Mouse (Mus musculus) ES-E14 (cell line): Measurements from ENCODE around the gene Igfbp6. TPM values are rescaled to one million over a fixed set of nuclear protein-coding genes. Genes with fewer than 3 reads are reported as not detected.
"Not testable (repeated sequence)": the region's sequence is repeated elsewhere in the genome, so short reads cannot be mapped to it uniquely, and the experiment has no call there.

Experiments
- DNase-seq: peaks from one replicate; pipeline ENCODE4 v3.0.0-alpha.2; 2013; ENCODE audit warnings: low read depth, low spot score
- H3K27ac ChIP-seq: 2 replicates; pipeline ENCODE4 v1.5.1; 2012; ENCODE audit warnings: low read depth, mild to moderate bottlenecking, low read length, moderate library complexity, mixed read lengths; ENCODE audit not compliant: poor library complexity, insufficient read depth, severe bottlenecking
- H3K36me3 ChIP-seq: 2 replicates; pipeline ENCODE4 v1.6.1; 2012; ENCODE audit warnings: mild to moderate bottlenecking, low read length, moderate library complexity, mixed read lengths; ENCODE audit not compliant: control insufficient read depth, poor library complexity, insufficient read depth, severe bottlenecking
- H3K4me1 ChIP-seq, 2 experiments: fragments of 150-350 bp in 1 of 2; sonication (generic) in 1 of 2; 2 replicates each; pipeline ENCODE4 v1.6.1; 2012; ENCODE audit warnings: low read length in 2 of 2, mild to moderate bottlenecking in 1 of 2, mixed read lengths in 1 of 2; ENCODE audit not compliant: control insufficient read depth in 2 of 2, insufficient read depth in 2 of 2, poor library complexity in 1 of 2
- H3K4me3 ChIP-seq, 2 experiments: fragments of 150-350 bp in 1 of 2; sonication (generic) in 1 of 2; 2 replicates each; pipeline ENCODE4 v1.5.1; 2012; ENCODE audit warnings: low read length in 2 of 2, low read depth in 1 of 2, mild to moderate bottlenecking in 1 of 2, mixed read lengths in 1 of 2; ENCODE audit not compliant: insufficient read depth in 1 of 2, poor library complexity in 1 of 2, severe bottlenecking in 1 of 2
- H3K9ac ChIP-seq: 2 replicates; pipeline ENCODE4 v1.6.1; 2012; ENCODE audit warnings: low read depth, mild to moderate bottlenecking, low read length, mixed read lengths; ENCODE audit not compliant: poor library complexity, insufficient read depth, severe bottlenecking
- H3K9me3 ChIP-seq: fragments of 150-350 bp; sonication (generic); 2 replicates; pipeline ENCODE4 v1.6.1; 2012; ENCODE audit warnings: low read depth, mild to moderate bottlenecking, low read length; ENCODE audit not compliant: control insufficient read depth, insufficient read depth
- CHD2 ChIP-seq: IDR thresholded peaks from 2 replicates; pipeline ENCODE4 v1.6.1; 2014; ENCODE audit warnings: mild to moderate bottlenecking, low read depth, low read length, inconsistent platforms
- HCFC1 ChIP-seq: IDR thresholded peaks from 2 replicates; pipeline ENCODE4 v1.6.1; 2012; ENCODE audit warnings: low read length, inconsistent platforms, borderline replicate concordance; ENCODE audit not compliant: insufficient read depth
- MAFK ChIP-seq: IDR thresholded peaks from 2 replicates; pipeline ENCODE4 v1.6.1; 2014; ENCODE audit warnings: mild to moderate bottlenecking, low read depth, low read length, inconsistent platforms; ENCODE audit not compliant: insufficient read depth
- ZC3H11A ChIP-seq: IDR thresholded peaks from 2 replicates; pipeline ENCODE4 v1.6.1; 2012; ENCODE audit warnings: low read depth, mild to moderate bottlenecking, inconsistent platforms, low read length, borderline replicate concordance
- ZNF384 ChIP-seq: IDR thresholded peaks from 2 replicates; pipeline ENCODE4 v1.6.1; 2012; ENCODE audit warnings: low read depth, low read length, inconsistent platforms
- in situ Hi-C, 2 experiments: fragments of 600-800 bp; cut with MboI; formaldehyde crosslinking; loops; one replicate each; pipeline ENCODE4 v1.15.1; 2025; ENCODE audit warnings: low sequenced_read_pairs in 2 of 2, inconsistent platforms in 1 of 2; ENCODE audit not compliant: unreplicated experiment in 2 of 2
- total RNA-seq: library from RNA; depleted of rRNA; stranded (reverse); fragments of 300-350 nt; gene quantifications from 2 replicates; pipeline ENCODE4 v1.2.3, GENCODE M21; 2012

Gene Igfbp6
- total RNA-seq, 1 experiment: 7.5 TPM

DNA sequence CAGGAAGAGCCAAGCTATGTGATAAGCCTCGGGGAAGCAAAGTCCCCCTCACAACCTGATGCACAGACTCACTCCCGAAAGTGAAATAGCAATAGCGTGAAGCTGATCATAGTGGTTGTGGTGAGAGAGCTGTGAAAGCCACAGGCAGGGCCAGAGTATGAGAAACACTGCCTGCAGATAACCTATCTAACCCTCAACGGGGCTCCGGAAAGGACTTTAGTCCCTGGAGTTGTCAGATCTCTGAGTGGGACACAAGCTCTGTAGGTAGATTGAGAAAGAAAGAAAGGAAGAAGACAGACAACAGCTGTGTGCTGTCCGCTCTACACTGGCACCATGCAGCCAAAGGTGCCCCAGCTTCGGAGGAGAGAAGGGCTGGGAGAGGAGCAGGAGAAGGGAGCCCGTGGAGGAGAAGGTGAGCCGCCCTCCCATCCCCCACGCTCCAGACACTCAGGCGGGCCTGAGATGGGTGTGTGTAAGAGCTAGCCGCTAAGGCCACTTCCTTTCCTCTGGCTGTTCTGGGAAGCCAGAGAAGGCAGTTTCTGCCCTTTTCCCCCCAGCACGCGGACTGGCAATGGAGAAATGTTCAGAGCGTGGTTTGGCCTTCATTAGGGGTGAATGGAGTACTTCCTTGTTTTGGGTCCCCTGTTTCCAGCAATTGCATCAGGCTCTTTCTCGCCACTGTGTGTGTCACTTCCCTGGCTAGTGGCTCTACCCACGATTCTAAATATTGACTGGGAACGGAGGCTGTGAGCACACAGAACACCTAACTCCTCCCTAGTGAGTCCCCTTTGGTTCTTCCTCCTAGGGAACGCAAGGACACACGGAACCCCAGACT lies 6.4 kb downstream of the Igfbp6 start, which contains the start of gene Soat2:
TSS of gene Soat2 (plus strand) at position 226 of the 835 bp plus-strand sequence.
- no peaks in the 10 kb centered on the region for H3K9me3 ChIP-seq
- H3K4me3 ChIP-seq: peak within 1 kb of the TSS; percentile 5 to 38; a peak in 3 of 4 replicates
- DNase-seq: peak; percentile 30
- H3K4me1 ChIP-seq: peaks cover 0 to 6% of the 10 kb centered on the region in 2 experiments; a peak in 1 of 4 replicates
- in situ Hi-C loops: no loop called here
- peak within 1 kb of the TSS; percentile 13 for H3K9ac ChIP-seq
- H3K36me3 ChIP-seq: no peaks in the 10 kb centered on the region
- H3K27ac ChIP-seq: no peak within 1 kb of the TSS
- TF ChIP-seq MAFK (no peak), ZC3H11A (no peak)

DNA sequence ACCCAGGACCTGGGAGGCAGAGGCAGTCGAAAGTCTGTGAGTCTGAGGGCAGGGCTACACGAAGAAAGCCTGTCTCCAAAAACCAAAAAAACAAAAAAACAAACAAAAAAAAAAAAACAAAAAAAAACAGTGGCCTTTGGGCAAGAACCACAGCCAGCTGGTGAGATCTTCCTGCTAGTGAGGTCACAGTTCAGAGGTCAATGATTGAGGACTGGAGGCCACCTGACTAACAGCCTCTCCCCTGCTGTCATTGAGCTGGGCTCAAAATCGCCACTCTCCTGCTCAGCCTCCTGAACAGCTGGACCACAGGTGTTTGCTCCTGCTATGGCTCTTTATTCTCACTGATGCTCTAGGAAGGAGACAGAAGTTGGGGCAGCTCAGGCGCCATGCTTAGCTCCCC lies 8.5 kb downstream of the Igfbp6 start:
- Histone ChIP-seq H3K4me1 (peaks cover 2 to 16% of the 10 kb centered on the region in 2 experiments; a peak in 2 of 4 replicates), H3K27ac (no peak overlapping the region), H3K9ac (no peak overlapping the region), H3K4me3 (no peak overlapping the region), H3K36me3 (no peaks in the 10 kb centered on the region), H3K9me3 (no peaks in the 10 kb centered on the region)
- no peak for DNase-seq
- TF ChIP-seq ZNF384 (0 out of 2 replicates have a peak, but pooled peaks have one; percentile 44), HCFC1 (no peak)
- in situ Hi-C loops: no loop called here

DNA sequence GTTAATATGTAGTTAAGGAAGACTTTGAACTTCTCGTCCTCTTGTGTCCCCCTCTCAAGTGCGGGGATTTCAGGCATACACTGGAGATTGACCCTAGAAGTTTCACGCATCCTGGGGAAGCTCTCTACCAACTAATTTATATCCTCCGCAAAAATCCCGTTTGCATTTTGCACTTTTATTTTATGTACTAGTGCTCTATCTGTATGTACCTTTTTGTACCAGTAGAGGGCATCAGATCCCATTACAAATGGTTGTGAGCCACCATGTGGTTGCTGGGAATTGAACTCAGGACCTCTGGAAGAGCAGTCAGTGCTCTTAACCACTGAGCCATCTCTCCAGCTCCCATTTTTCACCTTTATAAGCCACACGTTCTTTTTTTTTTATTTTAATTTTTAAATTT lies 10.8 kb downstream of the Igfbp6 start:
- H3K9me3 ChIP-seq, H3K4me3 ChIP-seq, H3K36me3 ChIP-seq, H3K27ac ChIP-seq, in situ Hi-C loops, DNase-seq, H3K9ac ChIP-seq: not testable (repeated sequence)
- peaks cover 2 to 26% of the 10 kb centered on the region in 2 experiments; a peak in 2 of 4 replicates for H3K4me1 ChIP-seq

- H3K36me3 ChIP-seq: no peaks in the 10 kb centered on the region
- in situ Hi-C loops: no loop called here
- peak overlapping the region in 1 of 2 experiments; percentile 31; a peak in 1 of 4 replicates for H3K4me3 ChIP-seq
- H3K27ac ChIP-seq: peak overlapping the region; percentile 42; the same call in 1 of the 2 replicates
- peaks cover 4 to 31% of the 10 kb centered on the region in 2 experiments; a peak in 2 of 4 replicates for H3K4me1 ChIP-seq
- no peak for TF ChIP-seq HCFC1
- TF ChIP-seq MAFK: no peak
- TF ChIP-seq CHD2: no peak
- no peak for TF ChIP-seq ZNF384
- TF ChIP-seq ZC3H11A: no peak
- H3K9ac ChIP-seq: no peak overlapping the region
- no peaks in the 10 kb centered on the region for H3K9me3 ChIP-seq
- peak; percentile 28 for DNase-seq
These were observed 12.7 kb downstream of the Igfbp6 start for GRCm38 (mm10) chr15:102156836-102157235.
